9 mouse cellular contexts compared by ENCODE assay signal in the genomic region with DNA sequence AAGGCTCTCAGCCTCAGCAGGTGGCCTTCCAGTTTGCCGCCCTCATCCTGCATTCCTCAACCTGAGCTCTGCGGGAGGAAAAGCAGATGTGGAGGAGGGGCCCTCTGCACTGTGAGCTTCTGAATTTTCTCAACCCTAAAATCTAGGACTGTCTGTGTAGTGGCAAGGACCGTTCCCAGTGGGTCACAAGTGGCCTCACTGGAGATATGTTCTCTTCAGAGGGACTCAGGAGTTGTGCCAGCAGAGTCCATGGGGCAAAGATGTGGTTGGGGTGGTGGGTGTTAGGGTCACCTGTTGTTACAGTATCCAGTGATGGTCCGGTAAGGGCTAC. TPM values are rescaled to one million over a fixed set of nuclear protein-coding genes. Genes with fewer than 3 reads are reported as not detected.
DNase-seq lines count a peak whose midpoint lies in the region; ATAC-seq and TF ChIP-seq lines count a peak whose summit lies in the region.
"Had no signal": no experiment of that assay in that cellular context is flagged by ENCODE, and none has a peak within 500 bp of the region (broad histone marks: within the 10 kb centered on the region; RNA-seq: fewer than 3 reads in every experiment).

No protein-coding gene starts in this region.

- peak overlapping the region; percentile 66 for H3K4me3 ChIP-seq in gastrocnemius, adult 2 months
- H3K4me3 ChIP-seq in CH12.LX (replicated peaks in 1 of 3; ENCODE audit: low read depth in 2 of 3, low read length in 2 of 3, poor library complexity in 1 of 3): peak overlapping the region in 1 of 3 experiments; percentile 34
- H3K4me3 ChIP-seq in forebrain, postnatal 0 days (ENCODE audit: low read depth, low read length): peak overlapping the region; percentile 34
- H3K4me3 ChIP-seq in liver, postnatal 0 days (ENCODE audit: low read depth, low read length): peak overlapping the region; percentile 21; the same call in 1 of the 2 replicates

- 38% methylated on average over 4 of the region's 4 CpGs for WGBS in forebrain, postnatal 0 days
- WGBS in liver, postnatal 0 days (ENCODE audit: insufficient replicate concordance): 33% methylated on average over 4 of the region's 4 CpGs

- peaks cover 12% of the 10 kb centered on the region for H3K27me3 ChIP-seq in CH12.LX (replicated peaks)
- H3K27me3 ChIP-seq in forebrain, postnatal 0 days (ENCODE audit: insufficient read depth, low read length): no peaks in the 10 kb centered on the region
- H3K27me3 ChIP-seq in liver, postnatal 0 days (ENCODE audit: insufficient read depth, low read length): peaks cover 9% of the 10 kb centered on the region

- H3K36me3 ChIP-seq in CH12.LX (replicated peaks in 1 of 2; ENCODE audit: control insufficient read depth in 1 of 2, insufficient read depth in 1 of 2, low read length in 1 of 2): no peaks in the 10 kb centered on the region
- H3K36me3 ChIP-seq in forebrain, postnatal 0 days (ENCODE audit: insufficient read depth): no peaks in the 10 kb centered on the region
- no peaks in the 10 kb centered on the region for H3K36me3 ChIP-seq in liver, postnatal 0 days (replicated peaks; ENCODE audit: insufficient read depth, low read length)

- H3K79me2 ChIP-seq in CH12.LX (replicated peaks; ENCODE audit: control insufficient read depth, extremely low read depth, insufficient read depth, poor library complexity, severe bottlenecking): no peaks in the 10 kb centered on the region

- intact Hi-C loops in gastrocnemius, adult 2 months (cut with DNase I): no loop called here
- intact Hi-C loops in left cerebral cortex, postnatal 25 days (cut with DNase I): no loop called here

- TF ChIP-seq EP300 in CH12.LX (IDR thresholded peaks at IDR 0.05; ENCODE audit: low read length): no peak
- no peak for TF ChIP-seq EP300 in liver, postnatal 0 days (IDR thresholded peaks at IDR 0.05; ENCODE audit: low read depth)

- no peak for TF ChIP-seq CTCF in gastrocnemius, adult 2 months (IDR thresholded peaks at IDR 0.05)
- TF ChIP-seq CTCF in CH12.LX (conservative IDR thresholded peaks at IDR 0.05 in 1 of 2, IDR thresholded peaks at IDR 0.05 in 1 of 2; ENCODE audit: low read depth in 2 of 2, low read length in 2 of 2): no peak
- no peak for TF ChIP-seq CTCF in forebrain, postnatal 0 days (IDR thresholded peaks at IDR 0.05; ENCODE audit: low read depth)
- no peak for TF ChIP-seq CTCF in liver, postnatal 0 days (IDR thresholded peaks at IDR 0.05; ENCODE audit: low read depth)

- H3K4me1 ChIP-seq in CH12.LX (ENCODE audit: control insufficient read depth in 1 of 2, insufficient read depth in 2 of 2): peaks cover 0 to 4% of the 10 kb centered on the region in 2 experiments; a peak in 1 of 4 replicates
- H3K4me1 ChIP-seq in forebrain, postnatal 0 days (ENCODE audit: insufficient read depth): no peaks in the 10 kb centered on the region
- H3K4me1 ChIP-seq in liver, postnatal 0 days (ENCODE audit: insufficient read depth): no peaks in the 10 kb centered on the region

- ATAC-seq in forebrain, postnatal 0 days: no peak
- ATAC-seq in liver, postnatal 0 days: no peak
- no peak for ATAC-seq in activated CD4-positive, CD25-positive, alpha-beta regulatory T cell, adult 4 months

- no peak for TF ChIP-seq RAD21 in CH12.LX (IDR thresholded peaks at IDR 0.05; ENCODE audit: low read depth, low read length)

- H3K9me3 ChIP-seq in CH12.LX (replicated peaks; ENCODE audit: low read length): no peaks in the 10 kb centered on the region
- no peaks in the 10 kb centered on the region for H3K9me3 ChIP-seq in forebrain, postnatal 0 days (ENCODE audit: low read length)
- H3K9me3 ChIP-seq in liver, postnatal 0 days (ENCODE audit: low read length): no peaks in the 10 kb centered on the region

- in situ Hi-C loops in CH12.LX (cut with MboI; ENCODE audit: low pct_ligation_motif_present, low pct_unique_long_range_greater_than_20kb, low sequenced_read_pairs): no loop called here

- no peak for DNase-seq in gastrocnemius, adult 2 months
- no peak for DNase-seq in gastrocnemius, adult 8-10 months (ENCODE audit: low spot score in 2 of 2)
- DNase-seq in CH12.LX (ENCODE audit: extremely low read depth): no peak
- no peak for DNase-seq in forebrain, postnatal 0 days
- DNase-seq in liver, postnatal 0 days: no peak
- no peak for DNase-seq in frontal cortex, postnatal 36 days (ENCODE audit: low spot score in 2 of 2)
- DNase-seq in left cerebral cortex, postnatal 25 days (ENCODE audit: low spot score in 2 of 2): no peak

- H3K4me2 ChIP-seq in CH12.LX (ENCODE audit: insufficient read depth, low read depth, poor library complexity, severe bottlenecking): peak overlapping the region; percentile 52
- peak overlapping the region; percentile 52 for H3K4me2 ChIP-seq in forebrain, postnatal 0 days (ENCODE audit: low read depth)
- H3K4me2 ChIP-seq in liver, postnatal 0 days (ENCODE audit: low read depth, low read length): peak overlapping the region; percentile 64

- TF ChIP-seq POLR2A in CH12.LX (IDR thresholded peaks at IDR 0.05; ENCODE audit: low read depth, low read length): no peak

- dilution Hi-C loops in CH12.LX (cut with MboI; ENCODE audit: extremely low pct_ligation_motif_present, extremely low pct_unique_long_range_greater_than_20kb, low sequenced_read_pairs): no loop called here

- H3K9ac ChIP-seq in CH12.LX (ENCODE audit: insufficient read depth, low read depth): peak overlapping the region; percentile 11; the same call in 1 of the 2 replicates
- H3K9ac ChIP-seq in forebrain, postnatal 0 days: peak overlapping the region; percentile 55
- H3K9ac ChIP-seq in liver, postnatal 0 days (replicated peaks): no peak overlapping the region

- no peak overlapping the region for H3K27ac ChIP-seq in gastrocnemius, adult 2 months
- no peak overlapping the region for H3K27ac ChIP-seq in CH12.LX (ENCODE audit: insufficient read depth, low read depth)
- H3K27ac ChIP-seq in forebrain, postnatal 0 days (ENCODE audit: low read depth, low read length): no peak overlapping the region
- H3K27ac ChIP-seq in liver, postnatal 0 days (ENCODE audit: low read depth): no peak overlapping the region

TF ChIP-seq in CH12.LX, 34 proteins besides CTCF, POLR2A, EP300 and RAD21 (continues in another document):
- no peak for TF ChIP-seq MAZ (IDR thresholded peaks at IDR 0.05; ENCODE audit: low read depth, low read length)
- no peak for TF ChIP-seq CHD2 (IDR thresholded peaks at IDR 0.05; ENCODE audit: low read length)

RNA-seq across cellular contexts. Expression of gene Lpo, which starts 10.7 kb away (rescaled TPM):
- not detected for total RNA-seq in gastrocnemius, adult 2 months (2021)
- total RNA-seq in gastrocnemius, adult 8-10 months (2022): not detected
- not detected in 2 replicates for total RNA-seq in CH12.LX (2012; rRNA removed)
- not detected in 2 replicates for total RNA-seq in CH12.LX (2014; rRNA removed)
- not detected in 2 replicates for polyA plus RNA-seq in CH12.LX (2012; ENCODE audit: insufficient read length, low read depth)
- total RNA-seq in forebrain, postnatal 0 days (2014; rRNA removed): 0.46 and 1.1 TPM in 2 replicates
- polyA plus RNA-seq in forebrain, postnatal 0 days (2015; fragmentation: Nextera tagmentation; extraction: Ambion mirVana): 0.62 and 1.3 TPM in 2 replicates
- polyA plus RNA-seq in liver, postnatal 0 days (2015; fragmentation: Nextera tagmentation; extraction: Ambion mirVana): not detected in 2 replicates
- total RNA-seq in left cerebral cortex, postnatal 25 days (2021): under 1 TPM; 0.32 to 0.44 TPM
- polyA plus RNA-seq in activated CD4-positive, CD25-positive, alpha-beta regulatory T cell, adult 4 months (2017; shearing (Covaris generic)): not detected

RNA-seq across cellular contexts. Expression of gene Mpo, which starts 24.0 kb away (rescaled TPM):
- total RNA-seq in gastrocnemius, adult 2 months (2021): not detected
- total RNA-seq in gastrocnemius, adult 8-10 months (2022): not detected
- total RNA-seq in CH12.LX (2012; rRNA removed) (not detected in 2 replicates), CH12.LX (2014; rRNA removed) (not detected in 2 replicates)
- not detected in 2 replicates for polyA plus RNA-seq in CH12.LX (2012; ENCODE audit: insufficient read length, low read depth)
- total RNA-seq in forebrain, postnatal 0 days (2014; rRNA removed): 0.33 and 0.46 TPM in 2 replicates
- polyA plus RNA-seq in forebrain, postnatal 0 days (2015; fragmentation: Nextera tagmentation; extraction: Ambion mirVana): 0.21 TPM in 1 of 2 replicates, not detected in the other
- polyA plus RNA-seq in liver, postnatal 0 days (2015; fragmentation: Nextera tagmentation; extraction: Ambion mirVana): 250 and 274 TPM in 2 replicates
- not detected for total RNA-seq in left cerebral cortex, postnatal 25 days (2021)
- polyA plus RNA-seq in activated CD4-positive, CD25-positive, alpha-beta regulatory T cell, adult 4 months (2017; shearing (Covaris generic)): not detected

RNA-seq across cellular contexts. Expression of gene Mks1, which starts 35.6 kb away (rescaled TPM):
- 1 to 10 TPM; 1.5 to 1.9 TPM for total RNA-seq in gastrocnemius, adult 2 months (2021)
- total RNA-seq in gastrocnemius, adult 8-10 months (2022): 1 to 10 TPM; 1.3 to 3.0 (median 1.6) TPM
- total RNA-seq in CH12.LX (2012; rRNA removed): 17.9 and 24.4 TPM in 2 replicates
- total RNA-seq in CH12.LX (2014; rRNA removed): 16.9 and 20.4 TPM in 2 replicates
- 26.3 and 27.7 TPM in 2 replicates for polyA plus RNA-seq in CH12.LX (2012; ENCODE audit: insufficient read length, low read depth)
- total RNA-seq in forebrain, postnatal 0 days (2014; rRNA removed): 6.8 and 11.1 TPM in 2 replicates
- polyA plus RNA-seq in forebrain, postnatal 0 days (2015; fragmentation: Nextera tagmentation; extraction: Ambion mirVana): 6.1 and 8.8 TPM in 2 replicates
- polyA plus RNA-seq in liver, postnatal 0 days (2015; fragmentation: Nextera tagmentation; extraction: Ambion mirVana): 1.4 and 2.1 TPM in 2 replicates
- total RNA-seq in left cerebral cortex, postnatal 25 days (2021): 1 to 10 TPM; 4.2 to 4.4 TPM
- 1 to 10 TPM; 4.7 to 4.8 TPM for polyA plus RNA-seq in activated CD4-positive, CD25-positive, alpha-beta regulatory T cell, adult 4 months (2017; shearing (Covaris generic))

RNA-seq across cellular contexts. Expression of gene Tspoap1, which starts 57.1 kb away (rescaled TPM):
- total RNA-seq in gastrocnemius, adult 2 months (2021): not detected
- not detected for total RNA-seq in gastrocnemius, adult 8-10 months (2022)
- total RNA-seq in CH12.LX (2012; rRNA removed): 19.9 and 36.9 TPM in 2 replicates
- 12.8 and 16.5 TPM in 2 replicates for total RNA-seq in CH12.LX (2014; rRNA removed)
- polyA plus RNA-seq in CH12.LX (2012; ENCODE audit: insufficient read length, low read depth): 11.6 and 12.3 TPM in 2 replicates
- 119 and 199 TPM in 2 replicates for total RNA-seq in forebrain, postnatal 0 days (2014; rRNA removed)
- polyA plus RNA-seq in forebrain, postnatal 0 days (2015; fragmentation: Nextera tagmentation; extraction: Ambion mirVana): 10.5 and 20.1 TPM in 2 replicates
- 0.59 and 1.2 TPM in 2 replicates for polyA plus RNA-seq in liver, postnatal 0 days (2015; fragmentation: Nextera tagmentation; extraction: Ambion mirVana)
- 100 to 1,000 TPM; 165 to 189 TPM for total RNA-seq in left cerebral cortex, postnatal 25 days (2021)
- 1 to 10 TPM; 1.6 to 2.4 TPM for polyA plus RNA-seq in activated CD4-positive, CD25-positive, alpha-beta regulatory T cell, adult 4 months (2017; shearing (Covaris generic))

RNA-seq across cellular contexts. Expression of gene Epx, which starts 57.9 kb away (rescaled TPM):
- total RNA-seq in gastrocnemius, adult 2 months (2021): not detected
- total RNA-seq in gastrocnemius, adult 8-10 months (2022): not detected
- total RNA-seq in CH12.LX (2012; rRNA removed) (not detected in 2 replicates), CH12.LX (2014; rRNA removed) (not detected in 2 replicates)
- polyA plus RNA-seq in CH12.LX (2012; ENCODE audit: insufficient read length, low read depth): 0.10 TPM in 1 of 2 replicates, not detected in the other
- 0.15 and 0.90 TPM in 2 replicates for total RNA-seq in forebrain, postnatal 0 days (2014; rRNA removed)
- 0.38 and 0.79 TPM in 2 replicates for polyA plus RNA-seq in forebrain, postnatal 0 days (2015; fragmentation: Nextera tagmentation; extraction: Ambion mirVana)
- 0.52 and 0.65 TPM in 2 replicates for polyA plus RNA-seq in liver, postnatal 0 days (2015; fragmentation: Nextera tagmentation; extraction: Ambion mirVana)
- under 1 TPM in 1 of 2 experiments, not detected in 1; 0.39 TPM for total RNA-seq in left cerebral cortex, postnatal 25 days (2021)
- not detected for polyA plus RNA-seq in activated CD4-positive, CD25-positive, alpha-beta regulatory T cell, adult 4 months (2017; shearing (Covaris generic))
- total RNA-seq: heart, postnatal 14 days had no signal
